Mouse (Mus musculus) testis, postnatal 14 days (tissue): ENCODE measurements around the gene Trib3.
A peak's percentile ranks its signal among the peaks of the same experiment; 100 is the strongest.
"Not testable (repeated sequence)": the region's sequence is repeated elsewhere in the genome, so short reads cannot be mapped to it uniquely, and the experiment has no call there.

Experiments
- DNase-seq: peaks from one replicate; pipeline ENCODE4 v3.0.0; 2021; ENCODE audit warnings: low spot score

Trib3 gene

DNA sequence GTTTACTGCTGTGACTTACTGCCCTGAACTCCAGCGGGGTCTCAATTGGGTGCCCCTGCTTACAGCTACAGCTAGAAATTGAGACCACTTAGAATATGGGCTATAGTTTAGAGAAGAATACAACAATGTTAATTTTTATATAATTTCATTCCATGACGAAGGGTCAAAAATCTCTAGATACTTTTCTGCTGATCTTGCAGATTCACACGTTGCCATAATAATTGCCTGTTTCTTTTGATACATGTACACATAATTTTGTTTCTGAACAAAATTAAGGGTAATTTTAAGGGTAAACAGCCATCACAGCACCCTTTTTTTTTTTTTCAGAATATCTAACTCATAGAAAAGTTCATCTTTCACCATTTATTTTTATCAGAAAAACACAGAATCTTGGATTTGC lies 36.6 kb downstream of the Trib3 start:
- DNase-seq = no peak

GRCm38 (mm10) chr2:152305480-152305879 lies 38.4 kb downstream of the Trib3 start:
- no peak for DNase-seq

GRCm38 (mm10) chr2:152303781-152304180 lies 40.1 kb downstream of the Trib3 start:
- no peak for DNase-seq

DNA sequence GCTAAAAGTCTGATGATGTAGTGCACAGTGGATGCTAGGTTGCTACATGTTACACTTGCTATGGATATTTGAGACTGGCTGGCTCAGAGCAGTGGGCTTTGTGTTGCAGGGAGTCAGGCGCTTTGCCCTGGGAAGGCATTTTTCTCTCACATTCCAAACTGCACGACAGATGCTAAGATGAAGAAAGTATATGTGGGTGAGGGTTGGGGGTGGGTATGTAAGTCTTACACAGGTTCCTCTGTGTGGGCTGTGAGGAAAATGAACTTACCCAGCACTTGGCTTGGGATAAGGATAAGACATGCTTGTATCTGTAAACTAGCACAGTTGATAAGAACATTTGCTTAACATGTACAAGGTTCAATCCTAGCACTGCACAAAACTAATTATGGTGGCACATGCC lies 41.0 kb downstream of the Trib3 start:
- no peak for DNase-seq

GRCm38 (mm10) chr2:152294541-152294940 lies 49.3 kb downstream of the Trib3 start:
- no peak for DNase-seq

GRCm38 (mm10) chr2:152293727-152294475 lies 49.9 kb downstream of the Trib3 start, which contains the start of gene Tbc1d20:
Tbc1d20 (plus strand) TSS chr2:152293828.
- peak; percentile 94 for DNase-seq

- no peak for DNase-seq
Measured at GRCm38 (mm10) chr2:152293179-152293726, 50.6 kb downstream of the Trib3 start.

DNA sequence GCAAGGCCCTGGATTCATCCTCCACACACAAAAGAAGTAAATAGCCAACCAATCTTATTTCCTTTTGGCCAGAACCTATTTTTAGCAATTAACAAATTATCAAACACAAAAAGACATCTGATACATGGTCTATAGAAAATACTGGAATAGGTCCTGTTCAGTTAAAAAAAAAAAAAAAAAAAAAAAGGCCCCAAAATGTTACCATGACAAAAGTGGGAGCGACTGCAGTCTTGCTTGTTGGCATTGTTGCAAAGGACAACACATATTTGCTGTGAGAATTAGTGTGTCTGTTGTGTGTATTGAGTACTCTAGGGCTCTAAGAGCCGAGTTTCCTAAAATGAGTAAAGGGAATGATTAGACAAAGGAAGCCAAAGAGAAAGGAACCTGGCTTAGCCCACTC lies 51.4 kb downstream of the Trib3 start:
- DNase-seq = no peak

DNA sequence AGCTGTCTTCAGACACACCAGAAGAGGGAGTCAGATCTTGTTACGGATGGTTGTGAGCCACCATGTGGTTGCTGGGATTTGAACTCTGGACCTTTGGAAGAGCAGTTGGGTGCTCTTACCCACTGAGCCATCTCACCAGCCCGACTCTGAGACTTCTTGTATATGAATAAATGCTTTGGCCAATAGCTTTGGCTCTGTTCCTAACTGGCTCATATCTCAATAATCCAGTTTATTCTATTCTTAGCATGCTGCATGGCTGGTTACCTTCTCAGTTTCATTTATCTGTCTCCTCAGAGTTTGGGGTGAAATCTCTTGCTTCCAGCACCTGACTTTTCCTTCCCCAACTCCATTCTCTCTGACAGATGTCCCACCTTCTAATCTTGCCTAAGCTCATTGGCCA lies 54.2 kb downstream of the Trib3 start:
- not testable (repeated sequence) for DNase-seq

GRCm38 (mm10) chr2:152288046-152288445 lies 55.8 kb downstream of the Trib3 start:
- DNase-seq = no peak

- DNase-seq = no peak
Measured at GRCm38 (mm10) chr2:152287560-152287959, 56.3 kb downstream of the Trib3 start.
